Mouse (Mus musculus) retina, postnatal 1 day (tissue): Measurements from ENCODE around the gene Schip1.
A peak's percentile ranks its signal among the peaks of the same experiment; 100 is the strongest.
"Not testable (repeated sequence)": the region's sequence is repeated elsewhere in the genome, so short reads cannot be mapped to it uniquely, and the experiment has no call there.

ENCODE experiments used
- DNase-seq: peaks from one replicate; pipeline ENCODE4 v3.0.0-alpha.2; 2012

Gene Schip1

DNA sequence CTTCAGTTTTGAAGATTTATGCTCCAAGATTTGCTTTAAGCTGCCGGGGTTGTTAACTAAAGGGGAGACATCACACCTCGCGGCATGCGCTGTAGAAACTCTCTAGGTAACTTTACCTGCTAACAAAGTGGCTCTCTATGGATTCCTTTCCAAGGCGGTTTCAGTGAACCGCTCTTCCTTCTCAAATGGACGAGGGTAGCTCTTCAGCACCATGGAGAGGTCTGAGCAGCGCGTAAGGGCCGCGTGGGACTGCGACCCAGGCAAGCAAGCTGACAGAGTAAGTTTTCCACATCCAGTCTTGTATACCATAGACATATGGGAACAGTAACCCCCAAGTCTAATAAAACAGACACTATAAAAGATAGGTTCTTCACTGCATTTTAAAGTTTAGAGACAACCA, at the start of gene Schip1:
Gene Schip1 (plus strand): TSS at position 72 of the 400 bp plus-strand sequence.
- DNase-seq = peak; percentile 60

DNA sequence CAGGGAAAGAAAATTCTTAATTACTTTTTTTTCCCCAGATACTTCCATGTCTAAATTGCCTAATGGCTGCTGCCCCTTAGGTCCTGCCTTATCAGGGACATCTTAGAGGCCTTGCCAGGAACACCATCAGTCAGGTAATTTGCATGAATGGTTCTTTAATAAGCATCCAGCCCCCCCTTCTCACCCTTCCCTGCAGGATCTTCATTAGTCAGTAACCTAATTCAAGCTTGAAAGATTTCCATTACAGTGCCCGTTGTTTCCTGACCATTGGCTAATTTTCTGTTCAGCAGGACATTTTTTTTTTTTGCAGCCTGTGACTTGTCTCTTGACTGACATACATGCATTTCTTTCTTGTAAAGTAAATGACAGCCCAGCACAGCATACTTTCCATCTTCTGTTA, 48.8 kb upstream of the Schip1 start:
- DNase-seq = peak; percentile 73

DNA sequence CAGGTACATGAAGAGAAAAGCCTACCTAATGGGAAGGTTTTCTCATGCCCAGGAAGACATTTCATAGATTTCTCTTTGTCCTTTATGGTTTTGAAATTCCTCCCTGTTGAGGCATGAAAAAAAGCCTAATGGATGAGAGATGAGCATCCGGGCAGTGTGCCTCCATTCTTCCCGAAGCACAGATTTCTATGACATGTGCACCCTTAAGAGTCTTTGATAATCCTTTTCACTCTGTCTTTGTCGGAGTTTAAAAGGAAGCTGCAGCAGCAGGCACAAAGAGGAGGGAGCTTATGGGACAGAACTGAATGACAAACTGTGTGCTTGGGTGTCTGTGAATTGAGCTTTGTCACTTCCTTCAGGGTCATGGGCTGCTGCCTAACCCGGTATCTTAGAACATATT, 45.2 kb upstream of the Schip1 start:
- no peak for DNase-seq

DNA sequence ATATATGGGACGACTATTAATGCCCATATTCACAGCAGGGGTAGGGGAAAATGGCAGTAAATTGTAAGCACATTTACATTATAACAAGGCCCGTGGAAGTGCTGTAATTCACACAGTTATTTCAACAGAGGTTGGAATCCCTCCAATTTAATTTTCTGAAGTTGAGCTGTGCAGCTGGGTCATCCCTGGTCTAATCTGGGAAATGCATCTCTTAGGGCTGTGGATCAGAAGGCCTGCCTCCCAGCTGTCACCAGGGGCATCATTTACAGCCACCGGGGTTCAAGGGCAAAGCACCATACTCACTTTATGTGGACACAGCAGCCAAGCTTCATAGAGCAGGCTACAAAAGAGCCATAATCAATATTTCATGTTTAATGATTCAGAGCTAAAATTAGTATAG, 28.5 kb upstream of the Schip1 start:
- no peak for DNase-seq

DNA sequence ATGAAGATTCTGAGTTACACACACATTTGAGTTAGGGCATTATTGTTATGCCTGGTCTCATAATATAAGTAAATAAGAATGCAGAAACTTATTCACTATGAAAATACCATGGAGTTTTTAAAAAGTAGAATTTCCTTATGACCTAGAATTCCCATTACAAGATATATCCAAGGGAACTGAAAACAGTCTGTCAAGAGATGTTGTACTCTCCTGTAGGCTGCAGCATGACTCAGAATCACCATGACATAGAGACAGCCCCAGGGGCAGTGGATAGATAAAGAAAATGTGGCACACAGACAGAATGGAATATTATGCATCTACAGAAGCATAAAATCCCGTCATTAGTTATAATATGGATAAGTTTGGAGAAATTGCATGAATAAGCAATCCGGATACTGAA, 21.7 kb upstream of the Schip1 start:
- no peak for DNase-seq

DNA sequence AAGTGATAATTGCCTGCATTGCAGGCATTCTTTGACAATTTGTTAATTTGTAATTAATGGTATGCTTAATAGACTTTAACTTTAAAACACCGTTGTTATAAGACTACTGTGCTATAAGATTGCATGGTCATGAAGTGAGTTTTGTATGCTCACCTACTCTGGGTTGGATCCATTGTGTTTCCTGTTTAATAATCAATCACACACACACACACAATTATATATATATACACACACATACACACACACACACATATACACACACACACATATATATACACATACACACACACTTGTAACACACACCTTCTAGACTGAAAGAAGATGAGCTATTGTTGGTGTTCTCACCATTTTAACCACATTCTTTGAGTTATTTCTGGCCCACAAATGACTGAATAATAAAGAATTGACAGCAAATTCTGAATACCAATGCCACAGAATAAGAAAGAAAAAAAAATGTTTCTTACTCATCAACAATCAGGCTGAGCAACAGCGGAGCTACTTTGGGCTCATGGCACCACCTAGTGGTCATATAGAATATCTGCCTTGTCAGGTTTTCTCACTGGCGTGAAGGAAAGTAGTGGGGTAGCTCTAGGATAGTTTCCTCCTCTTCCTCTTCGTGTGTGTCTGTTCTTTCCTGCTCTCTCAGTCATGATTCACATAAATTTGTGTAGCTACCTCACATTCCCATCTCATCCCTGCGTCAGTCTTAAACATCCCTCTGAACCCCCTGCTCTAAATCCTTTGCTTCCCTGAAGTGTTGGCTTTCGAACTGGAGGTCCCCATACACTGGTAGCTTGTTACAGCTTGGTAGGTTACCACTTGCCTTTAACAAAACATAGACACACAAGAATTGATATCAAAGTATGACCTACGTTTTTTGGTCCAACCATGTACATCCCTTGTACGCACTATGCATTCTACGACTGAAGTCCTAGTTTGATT, 18.9 kb upstream of the Schip1 start:
- peak; percentile 72 for DNase-seq

DNA sequence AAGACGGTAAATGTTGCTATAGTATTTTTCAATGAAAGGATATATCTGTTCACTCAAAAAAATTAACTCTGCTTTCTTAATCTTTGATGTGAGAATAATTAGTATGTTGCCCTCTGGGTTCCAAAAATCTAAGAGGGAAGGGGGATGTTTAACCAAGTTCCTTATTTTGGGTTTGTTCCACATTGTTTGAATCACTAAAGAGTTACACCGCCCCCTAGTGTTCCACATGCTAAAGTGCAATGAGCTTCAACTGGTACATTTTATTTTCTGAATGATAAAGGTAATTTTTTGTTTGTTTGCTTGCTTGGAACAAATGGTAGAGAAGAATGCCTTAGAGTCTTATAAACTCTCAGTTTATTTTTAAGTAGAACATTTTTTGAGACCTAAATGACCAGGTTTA, 11.1 kb upstream of the Schip1 start:
- DNase-seq = peak; percentile 57

DNA sequence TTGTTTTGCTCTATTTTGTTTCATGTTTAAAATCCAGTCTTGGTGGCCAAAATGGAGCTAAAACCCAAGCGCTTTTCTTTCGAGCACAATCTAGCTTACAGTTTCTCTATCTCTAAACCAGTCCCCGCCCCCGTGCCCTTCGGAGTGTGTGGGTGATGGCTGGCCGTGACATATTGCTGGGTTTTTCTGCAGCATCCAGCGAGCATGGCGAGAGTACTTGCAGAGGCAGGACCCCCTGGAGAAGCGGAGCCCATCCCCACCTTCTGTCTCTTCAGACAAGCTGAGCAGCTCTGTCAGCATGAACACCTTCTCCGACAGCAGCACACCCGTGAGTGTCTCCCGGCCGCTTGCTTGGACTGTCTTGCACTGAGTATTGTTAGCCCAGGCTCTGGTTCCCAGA, 9.5 kb upstream of the Schip1 start:
- DNase-seq = no peak

DNA sequence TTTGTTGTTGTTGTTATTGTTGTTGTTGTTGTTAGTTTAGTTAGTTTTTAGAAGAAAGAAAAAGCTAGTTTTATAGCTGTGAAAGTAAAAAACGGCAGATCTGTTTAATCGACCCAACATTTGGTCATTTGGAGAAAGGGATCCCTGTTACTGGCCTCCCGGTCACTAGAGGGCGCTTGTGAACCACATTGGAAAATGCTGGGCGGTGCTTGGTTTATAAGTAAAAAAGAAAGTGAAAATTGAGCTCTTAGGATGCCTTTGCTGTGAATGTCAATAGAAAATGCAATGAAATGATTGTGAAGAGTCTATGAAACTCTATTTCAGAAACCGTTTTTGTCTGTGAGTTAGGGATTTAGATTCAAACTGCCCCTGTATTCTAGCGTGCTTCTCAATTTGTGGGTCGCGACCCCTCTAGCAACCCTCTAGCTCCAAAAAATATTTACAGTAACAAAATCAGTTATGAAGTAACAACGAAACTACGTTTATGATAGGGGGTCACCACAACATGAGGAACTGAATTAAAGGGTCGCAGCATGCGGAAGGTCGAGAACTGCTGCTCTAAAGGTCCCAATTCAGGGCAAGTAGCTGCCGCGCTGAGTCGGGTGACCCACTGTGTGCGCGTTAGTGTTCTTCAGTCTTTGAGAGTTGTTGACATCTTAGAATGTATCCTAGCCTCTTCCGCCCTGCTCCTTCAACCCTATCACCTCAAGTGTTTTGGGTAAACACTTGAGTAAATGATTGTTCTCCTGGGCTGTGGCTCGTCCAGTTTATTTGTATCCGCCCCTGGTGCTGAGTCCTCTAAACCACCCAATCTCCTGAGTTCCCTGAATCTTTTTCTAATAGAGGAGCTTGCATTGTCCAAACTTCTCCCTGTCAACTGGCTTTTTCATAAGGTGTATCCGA, 8.0 kb upstream of the Schip1 start:
- peak; percentile 79 for DNase-seq

DNA sequence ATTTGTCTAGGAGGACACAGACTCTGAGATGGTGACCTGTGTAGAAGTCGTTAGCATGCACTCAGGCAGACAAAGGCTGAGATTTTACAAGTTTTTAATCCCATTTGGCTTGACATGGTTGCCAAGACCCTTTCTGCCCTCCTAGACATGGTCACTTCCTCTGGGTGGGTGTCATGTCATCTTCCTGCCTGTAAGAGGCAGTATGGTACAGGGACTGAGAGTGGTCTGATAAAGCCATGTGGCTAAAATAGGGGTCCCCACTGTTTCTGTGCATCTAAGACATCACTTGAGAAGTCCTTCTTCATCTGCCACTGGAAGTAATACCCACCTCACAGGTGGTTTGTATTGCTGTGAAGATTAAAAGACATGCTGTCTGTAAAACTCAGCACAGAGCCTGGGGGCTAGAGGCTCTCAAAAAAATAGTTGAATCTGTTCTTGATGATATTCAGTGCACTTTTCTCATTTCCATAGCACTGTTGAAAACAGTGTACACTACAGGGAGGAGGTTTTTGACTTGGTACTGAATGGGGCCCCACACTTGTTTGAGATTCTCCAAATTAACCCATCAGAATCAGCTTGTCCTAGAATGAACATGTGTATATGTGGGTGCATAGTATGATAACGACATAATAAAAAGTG, 5.3 kb upstream of the Schip1 start:
- peak; percentile 71 for DNase-seq

DNA sequence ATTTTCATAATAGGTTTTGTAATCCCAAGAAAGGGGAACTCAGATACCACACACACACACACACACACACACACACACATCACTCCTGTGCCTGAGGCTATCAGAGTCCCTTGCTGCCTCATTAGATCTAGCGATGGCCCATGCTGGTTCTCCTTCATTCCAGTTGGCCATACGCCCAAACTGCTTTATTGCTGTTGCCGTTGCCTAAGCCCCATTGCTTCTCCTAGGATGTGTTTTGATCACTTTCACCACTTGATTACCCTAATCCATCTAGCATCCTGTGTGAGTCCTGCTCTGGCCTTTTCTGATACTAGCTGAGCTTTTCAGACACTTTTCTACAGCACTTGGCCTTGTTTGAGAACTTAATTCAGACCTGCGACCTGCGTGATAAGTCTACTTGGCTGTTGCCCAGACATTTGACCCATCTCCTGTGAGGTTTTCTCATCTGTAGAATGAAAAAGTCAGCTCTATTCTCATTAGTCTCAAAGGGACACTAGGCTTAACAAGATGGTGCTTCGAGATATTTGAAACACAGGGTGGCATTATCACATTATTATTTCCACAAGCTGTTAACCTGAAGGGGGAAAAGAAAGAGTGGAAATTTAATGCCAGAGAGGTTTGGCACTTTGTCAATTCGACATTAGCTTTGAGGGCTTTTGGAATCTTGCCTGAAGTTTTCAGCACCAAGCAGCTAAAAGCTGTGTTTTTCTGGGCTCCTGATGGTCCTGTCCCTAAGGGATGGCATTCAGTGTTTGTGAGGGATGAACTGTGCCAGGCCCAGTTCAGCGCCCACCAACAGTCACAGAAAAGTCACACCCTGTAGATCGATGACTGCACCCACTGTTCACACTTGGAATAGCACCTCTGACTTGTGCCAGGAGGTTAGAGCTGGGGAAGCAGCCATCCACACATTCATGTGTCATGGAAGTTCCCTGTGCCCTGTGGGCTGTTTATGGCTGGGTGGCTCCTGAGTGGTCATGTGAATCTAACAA, 7.1 kb downstream of the Schip1 start:
- DNase-seq = peak; percentile 46

DNA sequence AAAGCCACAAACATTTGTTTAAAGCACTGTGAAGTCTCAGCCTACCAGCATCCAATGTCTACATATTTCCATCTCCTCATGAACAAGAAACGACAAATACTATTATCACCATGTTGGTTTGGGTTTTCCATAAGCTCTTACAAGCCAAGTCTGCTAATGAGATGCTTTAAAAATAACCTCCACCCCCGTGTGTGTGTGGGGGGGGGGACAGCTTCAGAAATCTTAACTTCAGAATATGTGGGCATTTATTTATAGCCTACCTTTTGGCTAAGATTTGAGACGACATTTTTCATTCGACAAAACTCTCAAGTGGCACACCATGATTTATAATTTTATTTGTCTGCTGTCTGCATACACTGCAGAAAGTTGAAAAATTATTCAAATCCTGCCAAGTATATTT, 12.8 kb downstream of the Schip1 start:
- DNase-seq = no peak

DNA sequence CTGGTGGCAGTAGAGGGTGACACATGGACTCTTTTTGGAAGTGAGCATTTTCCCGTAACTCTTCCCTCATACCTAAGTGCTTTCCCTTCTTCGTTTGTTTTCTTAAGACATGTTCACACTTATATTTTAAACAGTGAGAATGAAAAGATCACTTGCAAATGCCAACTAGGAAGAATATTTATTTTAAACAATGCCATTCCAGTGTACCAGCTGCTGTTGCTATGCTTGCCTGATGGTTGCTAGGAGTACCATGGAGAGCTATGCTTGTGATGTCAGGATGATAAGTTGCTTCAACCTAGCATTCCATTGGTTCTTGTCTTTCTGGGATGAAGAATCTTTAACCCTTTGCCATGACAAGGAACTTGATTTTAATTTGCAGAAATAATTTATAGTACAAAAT, 20.4 kb downstream of the Schip1 start:
- DNase-seq = no peak

DNA sequence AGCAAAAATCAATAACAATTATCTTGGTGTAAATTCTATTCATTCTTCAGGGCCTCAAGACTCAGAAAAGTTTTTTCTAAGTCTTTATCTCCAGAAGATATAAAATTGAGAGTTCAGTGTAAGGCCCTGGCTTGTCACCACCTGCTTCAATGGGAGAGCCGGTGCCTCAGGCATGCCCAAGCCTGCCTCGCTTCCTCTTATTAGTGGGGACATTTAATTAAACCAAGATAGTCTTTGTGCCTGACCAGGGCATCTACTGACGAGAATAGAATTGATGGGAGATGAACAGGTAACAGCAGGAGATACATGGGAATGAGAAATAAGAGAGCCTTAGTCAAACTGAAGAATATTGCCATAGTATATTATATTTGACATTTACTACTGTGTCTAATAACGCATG, 27.5 kb downstream of the Schip1 start:
- DNase-seq = no peak

DNA sequence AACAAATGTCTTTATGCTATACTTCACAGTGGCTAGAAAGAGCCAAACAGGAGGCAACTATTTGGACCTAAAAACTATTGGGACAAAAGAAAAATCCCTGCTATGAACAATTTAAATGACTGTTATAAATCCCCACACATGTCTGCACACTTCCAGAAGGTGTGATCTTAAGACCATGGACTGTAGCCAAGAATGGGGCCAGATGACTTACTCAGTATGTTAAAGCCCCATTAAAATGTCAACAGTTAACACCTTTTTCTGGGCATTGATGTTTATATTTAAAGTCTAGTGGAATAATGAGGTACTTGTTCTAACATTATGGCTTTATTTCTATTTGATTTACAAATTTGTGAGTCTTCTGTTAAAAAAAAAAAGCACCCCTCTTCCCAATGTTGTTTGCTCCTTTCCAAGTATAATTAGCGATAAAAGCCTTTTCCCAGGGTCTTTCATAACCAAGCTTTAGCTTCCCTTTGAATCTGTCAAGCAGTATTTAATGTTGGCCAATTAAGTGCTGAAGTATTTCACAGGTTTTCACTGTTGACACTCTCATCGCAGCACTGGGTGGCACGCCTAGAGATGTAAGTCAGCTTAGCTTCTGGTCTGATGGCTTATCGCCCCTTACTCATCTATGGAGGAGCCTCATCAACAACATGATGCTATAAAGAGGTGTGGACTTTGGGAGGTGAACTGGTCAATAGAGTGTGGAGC, 32.3 kb downstream of the Schip1 start:
- DNase-seq = no peak

DNA sequence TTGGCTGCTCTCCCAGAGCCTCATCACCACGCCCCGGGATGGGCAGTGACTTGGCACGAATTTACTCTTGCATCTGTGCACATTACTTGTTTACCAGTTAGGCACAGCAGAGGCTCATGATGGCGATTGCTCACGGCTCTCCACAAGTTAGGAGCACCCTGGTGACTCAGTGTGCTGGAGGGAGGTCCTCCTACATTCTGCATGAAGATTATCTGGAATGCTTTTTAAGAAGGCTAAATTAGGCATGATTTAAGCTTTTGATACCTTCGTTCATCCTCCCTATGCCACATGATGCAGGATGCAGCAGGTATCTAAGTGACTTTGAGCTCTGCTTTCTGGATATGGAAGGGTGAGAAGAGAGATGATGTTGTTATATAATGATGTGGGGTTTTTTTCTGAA, 35.0 kb downstream of the Schip1 start:
- not testable (repeated sequence) for DNase-seq

DNA sequence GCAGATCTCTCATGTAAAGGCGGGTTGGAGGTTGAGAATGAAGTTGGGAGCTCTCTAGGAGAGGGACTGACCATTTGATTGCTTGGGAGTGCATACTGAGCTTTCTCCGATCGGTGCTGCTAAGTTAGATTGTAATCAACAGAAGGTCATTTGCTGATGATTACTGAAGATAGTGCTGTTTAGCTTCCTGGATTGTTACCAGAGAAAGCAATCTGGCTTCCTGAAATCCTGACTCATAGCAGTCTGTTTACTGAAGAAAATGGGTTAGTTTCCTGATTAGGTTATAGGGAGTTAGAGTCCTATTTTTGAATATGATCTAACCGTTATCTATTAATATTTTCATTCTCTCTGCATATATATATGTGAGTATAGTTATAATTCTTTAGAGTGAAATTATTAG, 36.7 kb downstream of the Schip1 start:
- DNase-seq = no peak

DNA sequence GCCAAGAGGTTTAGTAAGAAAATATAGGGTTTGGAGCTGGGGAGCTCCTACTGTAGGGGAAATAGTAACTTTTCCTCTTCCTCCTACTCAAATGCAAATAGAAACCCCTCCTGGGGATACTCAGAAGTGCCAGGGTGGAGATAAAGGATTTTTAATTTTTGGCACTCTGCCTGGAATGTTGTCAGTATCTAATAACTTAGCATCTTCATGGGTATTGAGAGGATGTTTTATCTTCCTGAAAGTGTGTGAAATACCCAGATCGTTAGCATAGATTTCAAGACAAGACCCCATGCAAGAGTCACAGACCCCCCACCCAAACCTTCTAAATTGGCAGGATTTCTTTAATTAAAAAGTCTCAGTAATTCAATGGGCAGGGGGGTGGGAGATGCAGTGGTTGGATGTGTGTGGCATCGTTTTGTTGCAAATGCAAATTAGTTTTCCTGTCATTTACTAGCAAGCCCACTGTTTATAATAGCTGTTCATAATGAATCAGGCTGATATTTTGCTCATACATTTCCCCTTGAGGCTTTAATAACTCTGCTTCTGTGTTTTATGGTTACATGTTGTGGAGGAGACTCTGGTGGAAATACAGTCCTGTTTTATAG, 40.6 kb downstream of the Schip1 start:
- peak; percentile 16 for DNase-seq

DNA sequence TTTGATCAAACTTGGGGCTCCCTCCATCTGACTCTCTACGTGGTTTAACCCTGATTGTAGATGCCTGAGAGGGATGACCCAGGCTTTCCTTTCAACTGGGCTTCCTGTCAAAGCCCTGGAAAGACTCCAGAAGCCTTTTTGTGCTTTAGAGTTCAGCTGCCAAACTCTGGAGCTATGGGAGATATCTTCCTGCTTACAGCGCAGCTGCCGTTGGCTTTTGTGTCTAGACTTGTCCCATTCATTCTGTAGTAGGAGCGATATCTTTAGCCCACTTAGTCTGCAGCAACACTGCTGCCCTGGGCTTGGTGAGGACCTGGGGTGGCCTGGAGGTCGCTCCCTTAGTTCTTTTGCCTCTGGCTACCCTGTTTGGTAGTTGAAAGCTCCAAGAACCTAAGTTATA, 56.7 kb downstream of the Schip1 start:
- no peak for DNase-seq

DNA sequence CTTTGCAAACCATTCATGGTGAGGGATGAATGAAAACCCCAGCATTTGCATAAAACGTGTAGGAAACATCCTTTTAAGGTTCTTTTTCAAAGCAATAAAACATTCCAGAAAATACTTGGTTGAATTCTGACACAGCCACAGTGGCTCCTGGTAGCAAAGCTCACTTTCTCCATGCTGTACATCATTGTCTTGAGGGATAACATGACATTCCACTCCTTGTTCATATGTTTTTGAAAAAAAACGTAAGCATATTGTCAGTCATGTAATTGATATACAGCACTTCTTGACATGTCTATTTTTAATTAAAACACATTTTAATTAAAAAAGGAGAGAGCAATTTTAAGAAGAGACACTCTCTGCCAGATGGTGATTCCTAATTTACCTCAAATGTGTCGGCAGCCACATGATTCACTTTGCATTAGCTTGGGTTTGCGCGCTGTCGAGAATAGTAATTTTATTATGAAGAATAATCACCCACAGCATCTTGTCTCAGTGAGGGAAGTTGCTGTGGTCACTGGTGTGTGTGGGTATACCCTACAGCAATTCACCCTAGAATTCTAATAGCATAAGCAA, 61.8 kb downstream of the Schip1 start:
- DNase-seq = no peak

DNA sequence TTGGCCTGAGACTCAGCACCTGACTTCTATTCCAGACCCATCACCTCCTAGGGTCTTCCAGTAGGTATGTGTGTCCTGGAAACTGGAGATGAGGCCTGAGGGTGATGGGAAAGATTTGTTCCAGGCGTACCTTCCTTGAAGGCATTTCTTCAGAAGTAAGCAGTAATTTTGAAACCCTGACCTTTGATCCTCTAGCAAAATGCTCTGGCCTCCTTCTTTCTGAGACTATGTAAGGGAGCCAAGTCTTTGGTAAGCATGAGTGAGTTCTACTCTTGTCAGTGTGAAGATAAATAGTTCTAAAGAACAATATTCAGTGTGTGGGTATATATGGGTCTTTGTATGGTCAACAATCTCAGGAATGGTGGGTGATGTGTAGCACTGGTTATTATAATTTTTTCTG, 65.8 kb downstream of the Schip1 start:
- no peak for DNase-seq
